Mouse (Mus musculus) liver, adult 2 months (tissue): ENCODE measurements around the gene Pip4k2b. TPM values are rescaled to one million over a fixed set of nuclear protein-coding genes. Genes with fewer than 3 reads are reported as not detected.

Source experiments
- DNase-seq: peaks from one replicate; pipeline ENCODE4 v3.0.0-alpha.2; 2011; ENCODE audit warnings: low read depth, low spot score; ENCODE audit errors: extremely low read depth
- H3K27ac ChIP-seq: fragments of 200-500 bp; replicated peaks from 2 replicates; pipeline ENCODE4 v1.5.1; 2012; ENCODE audit warnings: low read depth, mild to moderate bottlenecking, control low read depth, inconsistent platforms, low read length; ENCODE audit not compliant: insufficient read depth
- H3K27me3 ChIP-seq: fragments of 200-500 bp; 2 replicates; pipeline ENCODE4 v1.6.1; 2012; ENCODE audit warnings: mild to moderate bottlenecking, moderate library complexity, low read length, inconsistent platforms; ENCODE audit not compliant: control insufficient read depth, insufficient read depth
- H3K36me3 ChIP-seq: fragments of 200-500 bp; 2 replicates; pipeline ENCODE4 v1.6.1; 2012; ENCODE audit warnings: low read length, inconsistent platforms; ENCODE audit not compliant: control insufficient read depth, insufficient read depth
- H3K4me1 ChIP-seq: fragments of 200-500 bp; 2 replicates; pipeline ENCODE4 v1.6.1; 2011; ENCODE audit warnings: low read length; ENCODE audit not compliant: control insufficient read depth, insufficient read depth
- H3K4me3 ChIP-seq: fragments of 200-500 bp; 2 replicates; pipeline ENCODE4 v1.5.1; 2011; ENCODE audit warnings: low read depth, mild to moderate bottlenecking, control low read depth, low read length, moderate library complexity; ENCODE audit not compliant: insufficient read depth
- H3K79me2 ChIP-seq: fragments of 200-500 bp; 2 replicates; pipeline ENCODE4 v1.6.1; 2012; ENCODE audit warnings: inconsistent platforms, mild to moderate bottlenecking, low read length, moderate library complexity; ENCODE audit not compliant: control insufficient read depth, insufficient read depth
- H3K9ac ChIP-seq: fragments of 200-500 bp; 2 replicates; pipeline ENCODE4 v1.6.1; 2012; ENCODE audit warnings: low read depth, mild to moderate bottlenecking, control low read depth, inconsistent platforms, low read length
- CTCF ChIP-seq: fragments of 200-500 bp; IDR thresholded peaks from 2 replicates; pipeline ENCODE4 v1.5.1; 2011; ENCODE audit warnings: low read depth, low read length, control low read depth
- POLR2A ChIP-seq: fragments of 200-500 bp; IDR thresholded peaks from 2 replicates; pipeline ENCODE4 v1.6.1; 2011; ENCODE audit warnings: low read length, control low read depth; ENCODE audit not compliant: insufficient read depth; ENCODE audit errors: extremely low read depth
- WGBS: fragments of 180-500 bp; shearing (Covaris S2); methylation state at CpG from one replicate; pipeline ENCODE4 v1.1.7; 2018; 5-methylcytosine and 5-hydroxymethylcytosine counted together
- polyA plus RNA-seq: library from polyadenylated mRNA; depleted of rRNA; stranded (reverse); fragments of >200 nt; gene quantifications from 2 replicates; pipeline ENCODE4 v1.2.3, GENCODE M21; 2012
- total RNA-seq: library from RNA; depleted of rRNA; stranded (reverse); fragments of >200 nt; gene quantifications from 2 replicates; pipeline ENCODE4 v1.2.3, GENCODE M21; 2014

Gene Pip4k2b
- total and polyA plus RNA-seq, 2 experiments = 4.1 to 10.8 TPM

- TF ChIP-seq CTCF = no peak
- TF ChIP-seq POLR2A = no peak
- H3K4me1 ChIP-seq = peaks cover 14% of the 10 kb centered on the region
- H3K9ac ChIP-seq = no peak overlapping the region
- 97% methylated on average over 8 of the region's 8 CpGs for WGBS
- H3K27me3 ChIP-seq = no peaks in the 10 kb centered on the region
- peaks cover 17% of the 10 kb centered on the region for H3K36me3 ChIP-seq
- no peak overlapping the region for H3K4me3 ChIP-seq
- no peak overlapping the region for H3K27ac ChIP-seq
- H3K79me2 ChIP-seq = peaks cover 15% of the 10 kb centered on the region; the same call in 1 of the 2 replicates
- no peak for DNase-seq
These were observed 3.3 kb upstream of the Pip4k2b start for GRCm38 (mm10) chr11:97747773-97748172.

GRCm38 (mm10) chr11:97745331-97745721 lies 822 bp upstream of the Pip4k2b start:
- H3K9ac ChIP-seq = 0 out of 2 replicates have a peak overlapping the region, but pooled peaks have one; percentile 13
- H3K27ac ChIP-seq = peak overlapping the region; percentile 18; the same call in 1 of the 2 replicates

DNA sequence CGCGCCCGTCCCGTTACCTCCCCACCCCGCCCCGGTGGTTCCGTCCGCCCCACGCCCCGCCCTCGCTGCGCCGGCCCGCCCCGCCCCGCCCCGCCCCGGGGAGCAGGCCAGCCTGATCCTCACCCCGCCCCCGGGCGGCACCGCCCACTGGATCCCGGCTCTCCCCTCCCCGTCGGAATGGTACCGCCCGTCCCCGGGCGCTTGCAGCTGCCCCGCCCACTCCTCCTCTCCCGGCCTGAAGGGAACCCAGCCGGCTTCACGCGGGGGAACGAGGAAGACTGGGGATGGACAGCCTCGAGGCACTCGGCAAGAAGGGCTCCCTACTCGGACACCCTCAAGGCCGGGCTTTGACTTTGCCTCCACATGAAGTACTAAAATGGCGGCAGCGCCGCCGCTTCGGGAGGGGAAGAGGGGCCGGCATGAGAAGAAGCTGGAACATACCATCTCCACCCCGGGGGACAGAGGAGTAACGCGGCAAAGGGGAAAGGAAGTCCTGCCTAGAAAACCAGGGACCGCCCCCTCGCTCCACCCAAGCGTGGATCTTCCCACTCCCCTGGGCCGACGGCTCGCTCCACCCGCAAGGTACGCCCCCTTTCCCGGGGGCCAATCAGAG lies 320 bp upstream of the Pip4k2b start:
- Histone ChIP-seq H3K9ac (peak overlapping the region; percentile 93), H3K36me3 (peaks cover 8% of the 10 kb centered on the region), H3K27me3 (no peaks in the 10 kb centered on the region), H3K79me2 (peaks cover 32% of the 10 kb centered on the region), H3K4me1 (peaks cover 17% of the 10 kb centered on the region), H3K27ac (peak overlapping the region; percentile 95), H3K4me3 (peak overlapping the region; percentile 97)
- peak; percentile 97 for DNase-seq
- 1% methylated on average over 53 of the region's 57 CpGs for WGBS
- no peak for TF ChIP-seq POLR2A
- no peak for TF ChIP-seq CTCF

More at GRCm38 (mm10) chr11:97745331-97745721, 822 bp upstream of the Pip4k2b start:
- Histone ChIP-seq H3K79me2 (peaks cover 29% of the 10 kb centered on the region), H3K36me3 (peaks cover 11% of the 10 kb centered on the region), H3K4me1 (peaks cover 15% of the 10 kb centered on the region), H3K27me3 (no peaks in the 10 kb centered on the region), H3K4me3 (peak overlapping the region; percentile 49; the same call in 1 of the 2 replicates)
- TF ChIP-seq POLR2A (no peak), CTCF (no peak)
- 6% methylated on average over 13 of the region's 13 CpGs for WGBS
- DNase-seq = no peak

- peaks cover 2% of the 10 kb centered on the region for H3K36me3 ChIP-seq
- peaks cover 36% of the 10 kb centered on the region for H3K79me2 ChIP-seq
- H3K27ac ChIP-seq = 0 out of 2 replicates have a peak overlapping the region, but pooled peaks have one; percentile 5
- H3K4me1 ChIP-seq = peaks cover 17% of the 10 kb centered on the region
- TF ChIP-seq CTCF = no peak
- no peak for TF ChIP-seq POLR2A
- peak overlapping the region; percentile 81 for H3K4me3 ChIP-seq
- H3K9ac ChIP-seq = peak overlapping the region; percentile 93
- H3K27me3 ChIP-seq = no peaks in the 10 kb centered on the region
- 9% methylated on average over 9 of the region's 9 CpGs for WGBS
- peak; percentile 37 for DNase-seq
These were observed 1.1 kb downstream of the Pip4k2b start for GRCm38 (mm10) chr11:97743423-97743822.

GRCm38 (mm10) chr11:97742591-97742990 lies 1.9 kb downstream of the Pip4k2b start:
- Histone ChIP-seq H3K4me1 (peaks cover 20% of the 10 kb centered on the region), H3K27ac (no peak overlapping the region), H3K4me3 (no peak overlapping the region), H3K27me3 (no peaks in the 10 kb centered on the region), H3K79me2 (peaks cover 36% of the 10 kb centered on the region), H3K36me3 (peaks cover 2% of the 10 kb centered on the region), H3K9ac (no peak overlapping the region)
- DNase-seq = no peak
- WGBS = 84% methylated on average over 9 of the region's 9 CpGs
- TF ChIP-seq CTCF (no peak), POLR2A (no peak)

- Histone ChIP-seq H3K9ac (no peak overlapping the region), H3K4me1 (peaks cover 22% of the 10 kb centered on the region), H3K36me3 (peaks cover 2% of the 10 kb centered on the region), H3K4me3 (no peak overlapping the region), H3K27me3 (no peaks in the 10 kb centered on the region), H3K27ac (no peak overlapping the region), H3K79me2 (peaks cover 36% of the 10 kb centered on the region)
- 96% methylated on average over 5 of the region's 5 CpGs for WGBS
- no peak for DNase-seq
- no peak for TF ChIP-seq POLR2A
- no peak for TF ChIP-seq CTCF
These were observed 2.3 kb downstream of the Pip4k2b start for GRCm38 (mm10) chr11:97742157-97742556.
